8 mouse cellular contexts compared by ENCODE assay signal in the genomic region with DNA sequence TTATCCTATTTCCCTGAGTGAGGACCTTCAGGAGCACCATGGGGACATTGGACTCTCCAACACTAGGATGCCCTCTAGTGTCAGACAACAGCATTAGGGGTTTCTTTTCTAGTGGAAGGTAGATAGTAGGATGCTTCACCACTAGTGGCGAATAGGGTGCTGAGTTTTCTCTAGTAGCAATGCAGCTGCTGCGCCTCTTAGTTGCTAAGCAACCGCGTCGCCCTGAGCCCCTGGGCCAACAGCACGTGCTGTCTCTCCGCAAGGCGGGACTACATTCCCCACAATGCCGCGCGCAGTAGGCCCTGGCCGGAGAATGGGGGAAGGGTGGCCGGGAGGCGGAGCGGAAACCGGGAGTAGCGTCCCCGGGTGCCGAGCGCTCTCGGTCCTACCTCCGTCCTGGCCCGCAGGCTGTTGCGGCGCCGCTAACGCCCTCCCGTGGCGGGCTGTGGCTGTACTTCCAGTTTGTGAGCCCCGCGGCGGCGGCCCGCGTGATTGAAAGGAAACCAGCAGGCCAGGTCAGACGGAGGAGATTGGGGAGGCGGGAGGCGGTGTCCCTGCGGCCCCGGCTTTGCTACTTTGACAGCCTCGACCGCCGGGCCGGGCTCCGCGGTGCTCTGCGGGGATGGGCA. TPM values are rescaled to one million over a fixed set of nuclear protein-coding genes. Genes with fewer than 3 reads are reported as not detected.
DNase-seq lines count a peak whose midpoint lies in the region; ATAC-seq and TF ChIP-seq lines count a peak whose summit lies in the region.

A gene (plus strand): TSS at position 309 of the 629 bp plus-strand sequence.

- peaks cover 8% of the 10 kb centered on the region; the same call in 1 of the 2 replicates for H3K27me3 ChIP-seq in G1E (ENCODE audit: insufficient read depth, low read length)
- H3K27me3 ChIP-seq in forebrain, embryonic 16.5 days (replicated peaks; ENCODE audit: control insufficient read depth, insufficient read depth, low read length) = no peaks in the 10 kb centered on the region
- no peaks in the 10 kb centered on the region for H3K27me3 ChIP-seq in lung, embryonic 14.5 days (ENCODE audit: insufficient read depth, low read length)
- H3K27me3 ChIP-seq in thymus, adult 2 months (ENCODE audit: control insufficient read depth, insufficient read depth, low read length) = no peaks in the 10 kb centered on the region

- ATAC-seq in G1E (ENCODE audit: extremely low read depth, insufficient number of reproducible peaks, low FRiP score, poor library complexity, severe bottlenecking) = peak; percentile 91
- ATAC-seq in forebrain, embryonic 16.5 days = peak; percentile 100
- peak; percentile 99 for ATAC-seq in lung, embryonic 14.5 days (ENCODE audit: insufficient read depth)

- TF ChIP-seq POLR2A in olfactory bulb, adult 2 months (IDR thresholded peaks at IDR 0.05; ENCODE audit: insufficient read depth, low read depth, low read length) = peak; percentile 53; the same call in 1 of the 2 replicates
- TF ChIP-seq POLR2A in thymus, adult 2 months (IDR thresholded peaks at IDR 0.05; ENCODE audit: control insufficient read depth, extremely low read depth, insufficient read depth, low read length, poor library complexity) = peak; percentile 37; the same call in 1 of the 2 replicates

- peak within 1 kb of the TSS; percentile 57 for H3K4me2 ChIP-seq in forebrain, embryonic 16.5 days (ENCODE audit: low read length)
- peak within 1 kb of the TSS; percentile 64 for H3K4me2 ChIP-seq in lung, embryonic 14.5 days

- H3K4me1 ChIP-seq in G1E (ENCODE audit: insufficient read depth, low read depth, low read length) = peaks cover 32% of the 10 kb centered on the region
- H3K4me1 ChIP-seq in forebrain, embryonic 16.5 days (replicated peaks; ENCODE audit: control insufficient read depth, insufficient read depth, low read length) = peaks cover 5% of the 10 kb centered on the region
- no peaks in the 10 kb centered on the region for H3K4me1 ChIP-seq in lung, embryonic 14.5 days (ENCODE audit: insufficient read depth)
- peaks cover 2% of the 10 kb centered on the region; the same call in 1 of the 2 replicates for H3K4me1 ChIP-seq in olfactory bulb, adult 2 months (ENCODE audit: control insufficient read depth, insufficient read depth, low read length)
- H3K4me1 ChIP-seq in thymus, adult 2 months (replicated peaks; ENCODE audit: control insufficient read depth, insufficient read depth, low read length) = peaks cover 6% of the 10 kb centered on the region; the same call in 1 of the 2 replicates

- H3K9ac ChIP-seq in forebrain, embryonic 16.5 days (replicated peaks; ENCODE audit: low read depth, low read length) = peak within 1 kb of the TSS; percentile 89
- H3K9ac ChIP-seq in lung, embryonic 14.5 days = peak within 1 kb of the TSS; percentile 71

- H3K4me3 ChIP-seq in G1E (ENCODE audit: low read depth, low read length) = peak within 1 kb of the TSS; percentile 84
- peak within 1 kb of the TSS; percentile 80 for H3K4me3 ChIP-seq in forebrain, embryonic 16.5 days (replicated peaks; ENCODE audit: low read length)
- peak within 1 kb of the TSS; percentile 82 for H3K4me3 ChIP-seq in layer of hippocampus, adult 2 months
- H3K4me3 ChIP-seq in lung, embryonic 14.5 days (ENCODE audit: low read depth, low read length) = peak within 1 kb of the TSS; percentile 67
- H3K4me3 ChIP-seq in olfactory bulb, adult 2 months (ENCODE audit: insufficient read depth, low read depth, low read length) = peak within 1 kb of the TSS; percentile 100
- peak within 1 kb of the TSS; percentile 66 for H3K4me3 ChIP-seq in thymus, adult 2 months (ENCODE audit: control insufficient read depth, insufficient read depth, low read length)

- TF ChIP-seq CTCF in G1E (IDR thresholded peaks at IDR 0.05; ENCODE audit: low read depth, low read length) = no peak; the same call in none of the 2 replicates
- TF ChIP-seq CTCF in layer of hippocampus, adult 2 months (conservative IDR thresholded peaks at IDR 0.05) = peak; percentile 83
- peak; percentile 72 for TF ChIP-seq CTCF in lung, embryonic 14.5 days (IDR thresholded peaks at IDR 0.05; ENCODE audit: low read depth)
- peak; percentile 44; the same call in 1 of the 2 replicates for TF ChIP-seq CTCF in olfactory bulb, adult 2 months (IDR thresholded peaks at IDR 0.05; ENCODE audit: insufficient read depth, low read depth, low read length)
- peak; percentile 70; the same call in 1 of the 2 replicates for TF ChIP-seq CTCF in thymus, adult 2 months (IDR thresholded peaks at IDR 0.05; ENCODE audit: borderline replicate concordance, control insufficient read depth, extremely low read depth, insufficient read depth, low read length, poor library complexity)

- H3K9me3 ChIP-seq in G1E (replicated peaks) = no peaks in the 10 kb centered on the region
- no peaks in the 10 kb centered on the region for H3K9me3 ChIP-seq in forebrain, embryonic 16.5 days (ENCODE audit: control insufficient read depth, low read length)
- H3K9me3 ChIP-seq in lung, embryonic 14.5 days (ENCODE audit: low read depth, low read length) = no peaks in the 10 kb centered on the region

- peak within 1 kb of the TSS; percentile 84 for H3K27ac ChIP-seq in forebrain, embryonic 16.5 days (ENCODE audit: low read length)
- H3K27ac ChIP-seq in layer of hippocampus, adult 2 months = peak within 1 kb of the TSS; percentile 96
- peak within 1 kb of the TSS; percentile 76; the same call in 1 of the 2 replicates for H3K27ac ChIP-seq in lung, embryonic 14.5 days (ENCODE audit: low read depth)
- H3K27ac ChIP-seq in olfactory bulb, adult 2 months (ENCODE audit: insufficient read depth, low read depth, low read length) = peak within 1 kb of the TSS; percentile 78
- no peak within 1 kb of the TSS for H3K27ac ChIP-seq in thymus, adult 2 months (ENCODE audit: control insufficient read depth, insufficient read depth, low read length)

- no peaks in the 10 kb centered on the region for H3K36me3 ChIP-seq in G1E (replicated peaks)
- H3K36me3 ChIP-seq in forebrain, embryonic 16.5 days (ENCODE audit: control insufficient read depth, insufficient read depth) = no peaks in the 10 kb centered on the region
- no peaks in the 10 kb centered on the region for H3K36me3 ChIP-seq in lung, embryonic 14.5 days (ENCODE audit: insufficient read depth)
- H3K36me3 ChIP-seq in thymus, adult 2 months (ENCODE audit: control insufficient read depth, insufficient read depth, low read length) = no peaks in the 10 kb centered on the region

- under 1% methylated on average over 47 of the region's 47 CpGs for WGBS in forebrain, embryonic 16.5 days
- WGBS in lung, embryonic 14.5 days = under 1% methylated on average over 47 of the region's 47 CpGs
- under 1% methylated on average over 47 of the region's 47 CpGs for WGBS in olfactory bulb, adult 2 months
- WGBS in thymus, adult 2 months = under 1% methylated on average over 47 of the region's 47 CpGs

- DNase-seq in G1E (ENCODE audit: low spot score) = peak; percentile 83
- peak; percentile 97 to 99 for DNase-seq in cerebellum, adult 18-20 months
- DNase-seq in heart, postnatal 36 days = peak; percentile 97 to 98
- DNase-seq in layer of hippocampus, adult 2 months (ENCODE audit: low spot score in 2 of 2) = peak; percentile 97
- DNase-seq in lung, embryonic 14.5 days = peak; percentile 99
- peak; percentile 99 for DNase-seq in thymus, adult 2 months

- intact Hi-C loops in heart, postnatal 36 days (cut with DNase I) = loop anchor here (1.0 to 5.0 kb wide), 3 partner anchors 51 to 92 kb away; no protein-coding TSS in a partner anchor

RNA-seq across cellular contexts. Expression of the gene that starts here (rescaled TPM):
- 7.6 and 10.4 TPM in 2 replicates for total RNA-seq in G1E (2014; fragmentation: Nextera tagmentation)
- 11.6 and 14.4 TPM in 2 replicates for total RNA-seq in G1E (2017)
- polyA plus RNA-seq in G1E (2012) = 0.57 and 0.69 TPM in 2 replicates
- polyA plus RNA-seq in forebrain, embryonic 16.5 days (2015; fragmentation: Nextera tagmentation; extraction: Ambion mirVana) = 10.3 and 12.4 TPM in 2 replicates
- 1 to 10 TPM; 4.4 to 4.6 TPM for total RNA-seq in heart, postnatal 36 days (2021)
- 1 to 10 TPM; 9.3 to 9.9 TPM for total RNA-seq in layer of hippocampus, adult 2 months (2021)
- polyA plus RNA-seq in lung, embryonic 14.5 days (2014; fragmentation: Nextera tagmentation; extraction: Ambion mirVana) = 11.8 and 12.5 TPM in 2 replicates
- not detected in 2 replicates for polyA plus RNA-seq in olfactory bulb, adult 2 months (2012; ENCODE audit: insufficient read depth, insufficient read length, low replicate concordance, missing spikeins)
- polyA plus RNA-seq in thymus, adult 2 months (2012; rRNA removed) = 2.9 and 3.1 TPM in 2 replicates
